Mouse (Mus musculus) megakaryocyte, embryonic 14.5 days (primary cell): ENCODE measurements at regions not wholly inside any gene's neighbourhood (a gene's known extent, or its start where the extent isn't known, plus 50 kb on each side); places are given as distances from the start of the nearest gene placed in this dataset.

Source experiments
- FLI1 ChIP-seq: IDR thresholded peaks from 2 replicates; pipeline ENCODE4 v1.6.1; 2012; ENCODE audit warnings: low read length, inconsistent platforms, mixed read lengths
- GATA1 ChIP-seq: IDR thresholded peaks from 3 replicates; pipeline ENCODE4 v1.6.1; 2012; ENCODE audit warnings: mixed read lengths, low read length, inconsistent platforms, borderline replicate concordance

DNA sequence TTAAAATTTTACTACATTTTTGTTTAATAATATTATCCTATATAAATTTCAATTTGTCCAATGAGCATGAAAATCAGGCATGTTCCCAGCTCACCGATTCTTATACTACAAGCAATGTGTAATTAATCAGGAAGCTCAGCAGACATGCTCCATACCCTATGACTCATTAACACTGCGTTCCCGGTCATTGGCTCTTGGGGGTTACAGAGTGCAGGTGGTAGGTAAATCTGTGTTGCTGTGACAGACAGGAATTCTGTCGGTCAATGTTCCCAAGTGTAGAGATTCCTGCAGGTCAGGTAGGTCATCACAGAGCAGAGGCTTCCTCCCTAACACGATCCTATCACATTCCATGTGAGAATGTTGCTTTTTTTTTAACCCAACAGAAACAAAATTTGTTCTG lies 371.0 kb downstream of the Lpin1 start:
- no peak for TF ChIP-seq GATA1
- TF ChIP-seq FLI1 = no peak
